Mouse (Mus musculus): ENCODE measurements around the gene Olfr820. TPM values are rescaled to one million over a fixed set of nuclear protein-coding genes. Genes with fewer than 3 reads are reported as not detected.

Olfr820 gene
- polyA plus RNA-seq, 1 experiment from 2014 or later, result not detected

Other genes with a start within 250 kb of the Olfr820 start
- gene Olfr808, start 247.1 kb upstream of the Olfr820 start, polyA plus RNA-seq (2015; fragmentation: Nextera tagmentation; extraction: Ambion mirVana), result not detected in 2 replicates
- gene Olfr809, start 238.0 kb upstream of the Olfr820 start, polyA plus RNA-seq (2015; fragmentation: Nextera tagmentation; extraction: Ambion mirVana), result not detected in 2 replicates
- gene Olfr810, start 217.7 kb upstream of the Olfr820 start, polyA plus RNA-seq (2015; fragmentation: Nextera tagmentation; extraction: Ambion mirVana), result not detected in 2 replicates
- gene Olfr811, start 208.2 kb upstream of the Olfr820 start, polyA plus RNA-seq (2015; fragmentation: Nextera tagmentation; extraction: Ambion mirVana), result not detected in 2 replicates
- not detected in 2 replicates for gene Olfr812, start 166.5 kb upstream of the Olfr820 start, polyA plus RNA-seq (2015; fragmentation: Nextera tagmentation; extraction: Ambion mirVana)
- gene Olfr813, start 157.3 kb upstream of the Olfr820 start, polyA plus RNA-seq (2015; fragmentation: Nextera tagmentation; extraction: Ambion mirVana), result not detected in 2 replicates
- gene Olfr814, start 132.8 kb upstream of the Olfr820 start, polyA plus RNA-seq (2015; fragmentation: Nextera tagmentation; extraction: Ambion mirVana), result not detected in 2 replicates
- gene Olfr815, start 106.8 kb upstream of the Olfr820 start, polyA plus RNA-seq (2015; fragmentation: Nextera tagmentation; extraction: Ambion mirVana), result not detected in 2 replicates
- gene Olfr816, start 97.0 kb upstream of the Olfr820 start, polyA plus RNA-seq (2015; fragmentation: Nextera tagmentation; extraction: Ambion mirVana), result not detected in 2 replicates
- not detected in 2 replicates for gene Olfr818, start 63.5 kb upstream of the Olfr820 start, polyA plus RNA-seq (2015; fragmentation: Nextera tagmentation; extraction: Ambion mirVana)
- gene Olfr819, start 45.4 kb upstream of the Olfr820 start, polyA plus RNA-seq (2015; fragmentation: Nextera tagmentation; extraction: Ambion mirVana), result not detected in 2 replicates
- gene Olfr247, start 36.5 kb upstream of the Olfr820 start, polyA plus RNA-seq (2015; fragmentation: Nextera tagmentation; extraction: Ambion mirVana), result not detected in 2 replicates
- gene Gm10310, start 27.6 kb upstream of the Olfr820 start, polyA plus RNA-seq (2015; fragmentation: Nextera tagmentation; extraction: Ambion mirVana), result not detected in 2 replicates
- not detected in 2 replicates for gene Olfr821, start 17.7 kb downstream of the Olfr820 start, polyA plus RNA-seq (2015; fragmentation: Nextera tagmentation; extraction: Ambion mirVana)
- not detected in 2 replicates for gene Olfr822, start 58.6 kb downstream of the Olfr820 start, polyA plus RNA-seq (2015; fragmentation: Nextera tagmentation; extraction: Ambion mirVana)
- not detected in 2 replicates for gene Olfr823, start 102.8 kb downstream of the Olfr820 start, polyA plus RNA-seq (2015; fragmentation: Nextera tagmentation; extraction: Ambion mirVana)
- gene Olfr824, start 117.4 kb downstream of the Olfr820 start, polyA plus RNA-seq (2015; fragmentation: Nextera tagmentation; extraction: Ambion mirVana), result not detected in 2 replicates
- gene Olfr825, start 154.1 kb downstream of the Olfr820 start, polyA plus RNA-seq (2015; fragmentation: Nextera tagmentation; extraction: Ambion mirVana), result not detected in 2 replicates
- gene Olfr826, start 171.6 kb downstream of the Olfr820 start, polyA plus RNA-seq (2015; fragmentation: Nextera tagmentation; extraction: Ambion mirVana), result not detected in 2 replicates
- not detected in 2 replicates for gene Olfr827, start 201.8 kb downstream of the Olfr820 start, polyA plus RNA-seq (2015; fragmentation: Nextera tagmentation; extraction: Ambion mirVana)

Data from intestine, embryonic 15.5 days (tissue).